Mouse (Mus musculus) forebrain, postnatal 0 days (tissue): Measurements from ENCODE around the gene Msmp. TPM values are rescaled to one million over a fixed set of nuclear protein-coding genes. Genes with fewer than 3 reads are reported as not detected.
"Not testable (repeated sequence)": the region's sequence is repeated elsewhere in the genome, so short reads cannot be mapped to it uniquely, and the experiment has no call there.

Source experiments
- ATAC-seq: fragments of 200-750 bp; cut with Nextera tagmentation; 2 replicates; pipeline ENCODE4 v1.8.0; 2017; ENCODE audit warnings: mild to moderate bottlenecking, moderate library complexity
- DNase-seq: peaks from one replicate; pipeline ENCODE4 v3.0.0-alpha.2; 2015
- H3K27ac ChIP-seq: fragments of 300-500 bp; sonication (generic); 2 replicates; pipeline ENCODE4 v1.5.1; 2014; ENCODE audit warnings: low read depth, mild to moderate bottlenecking, antibody characterized with exemption, low read length, moderate library complexity, mixed read lengths
- H3K27me3 ChIP-seq: fragments of 300-500 bp; sonication (generic); 2 replicates; pipeline ENCODE4 v1.6.1; 2014; ENCODE audit warnings: mild to moderate bottlenecking, low read length, mixed read lengths; ENCODE audit not compliant: insufficient read depth
- H3K36me3 ChIP-seq: fragments of 300-500 bp; sonication (generic); 2 replicates; pipeline ENCODE4 v1.6.1; 2014; ENCODE audit warnings: mild to moderate bottlenecking, moderate library complexity; ENCODE audit not compliant: insufficient read depth
- H3K4me1 ChIP-seq: fragments of 300-500 bp; sonication (generic); 2 replicates; pipeline ENCODE4 v1.6.1; 2014; ENCODE audit warnings: antibody characterized with exemption; ENCODE audit not compliant: insufficient read depth
- H3K4me2 ChIP-seq: fragments of 300-500 bp; sonication (generic); 2 replicates; pipeline ENCODE4 v1.6.1; 2014; ENCODE audit warnings: low read depth, mild to moderate bottlenecking, moderate library complexity
- H3K4me3 ChIP-seq: fragments of 300-500 bp; sonication (generic); 2 replicates; pipeline ENCODE4 v1.5.1; 2014; ENCODE audit warnings: low read depth, low read length, mixed read lengths
- H3K9ac ChIP-seq: fragments of 300-500 bp; sonication (generic); 2 replicates; pipeline ENCODE4 v1.6.1; 2014; ENCODE audit warnings: mild to moderate bottlenecking
- H3K9me3 ChIP-seq: fragments of 300-500 bp; sonication (generic); 2 replicates; pipeline ENCODE4 v1.6.1; 2016; ENCODE audit warnings: low read length
- CTCF ChIP-seq: sonication (generic); IDR thresholded peaks from 2 replicates; pipeline ENCODE4 v1.5.1; 2016; ENCODE audit warnings: antibody characterized with exemption, control low read depth, low read depth
- WGBS: fragments of 180-500 bp; shearing (Covaris S2); extraction: QIAGEN DNeasy Blood & Tissue Kit; methylation state at CpG from one replicate; pipeline ENCODE4 v1.1.7; 2014; 5-methylcytosine and 5-hydroxymethylcytosine counted together
- polyA plus RNA-seq: library from polyadenylated mRNA; unstranded; fragments of >200 nt; fragmentation: Nextera tagmentation; extraction: Ambion mirVana; gene quantifications from 2 replicates; pipeline ENCODE4 v1.2.1, GENCODE M21; 2015
- total RNA-seq: library from RNA; depleted of rRNA; stranded (reverse); fragments of >200 nt; gene quantifications from 2 replicates; pipeline ENCODE4 v1.2.3, GENCODE M21; 2014

Msmp gene
- total and polyA plus RNA-seq, 2 experiments from 2014 or later, result 1.9 TPM; not detected in 1

DNA sequence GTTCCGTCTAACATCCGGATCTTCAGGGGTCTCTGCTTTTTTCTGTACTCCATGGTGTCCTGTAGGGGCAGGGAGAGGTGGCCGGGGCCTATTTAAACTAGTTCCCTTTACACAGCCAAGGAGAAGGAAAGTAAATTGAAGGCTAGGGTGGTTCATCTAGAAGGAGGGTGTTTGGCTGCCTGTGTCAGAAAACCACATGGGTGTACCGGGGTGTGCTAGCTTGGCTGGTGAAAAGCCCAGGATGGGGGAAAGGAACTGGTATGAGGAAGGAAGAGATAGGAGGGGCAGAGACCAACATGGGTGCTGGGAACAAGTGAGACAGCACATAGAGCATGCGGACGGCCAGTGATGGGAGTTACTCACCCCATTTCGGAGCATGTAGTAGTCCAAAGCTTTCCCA is 28.4 kb downstream of the Msmp start:
- Histone ChIP-seq H3K9ac (no peak overlapping the region), H3K4me3 (no peak overlapping the region), H3K36me3 (peaks cover 74% of the 10 kb centered on the region), H3K4me2 (no peak overlapping the region), H3K27me3 (no peaks in the 10 kb centered on the region), H3K9me3 (no peaks in the 10 kb centered on the region), H3K27ac (no peak overlapping the region), H3K4me1 (no peaks in the 10 kb centered on the region)
- 96% methylated on average over 7 of the region's 7 CpGs for WGBS
- TF ChIP-seq CTCF, result no peak
- ATAC-seq (no peak), DNase-seq (no peak)

- Histone ChIP-seq H3K9ac (no peak overlapping the region), H3K27ac (no peak overlapping the region), H3K27me3 (no peaks in the 10 kb centered on the region), H3K4me1 (no peaks in the 10 kb centered on the region), H3K9me3 (no peaks in the 10 kb centered on the region), H3K4me2 (no peak overlapping the region), H3K4me3 (no peak overlapping the region), H3K36me3 (peaks cover 90% of the 10 kb centered on the region)
- DNase-seq, result no peak
- no peak for ATAC-seq
- no peak for TF ChIP-seq CTCF
Observed at GRCm38 (mm10) chr4:43553891-43554290, 30.4 kb downstream of the Msmp start.

DNA sequence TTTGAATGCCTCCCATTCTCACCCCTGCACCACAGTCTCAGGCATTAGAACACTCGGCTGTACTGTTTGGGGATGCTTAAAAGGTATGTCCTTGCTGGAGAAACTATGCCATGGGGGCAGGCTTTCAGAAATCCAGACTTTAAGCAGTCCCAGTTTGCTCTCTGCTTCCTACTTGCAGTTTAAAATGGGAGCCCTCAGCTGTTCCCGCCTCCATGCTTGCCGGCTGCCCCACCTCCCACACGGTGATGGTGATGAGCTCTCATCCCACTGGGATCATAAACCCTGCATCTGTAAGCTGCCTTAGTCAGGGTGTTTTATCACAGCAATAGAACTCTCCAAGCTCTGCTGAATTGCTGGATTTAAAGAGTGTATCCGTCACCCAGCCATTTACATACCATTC is 31.9 kb downstream of the Msmp start:
- 97% methylated on average over 5 of the region's 5 CpGs for WGBS

DNA sequence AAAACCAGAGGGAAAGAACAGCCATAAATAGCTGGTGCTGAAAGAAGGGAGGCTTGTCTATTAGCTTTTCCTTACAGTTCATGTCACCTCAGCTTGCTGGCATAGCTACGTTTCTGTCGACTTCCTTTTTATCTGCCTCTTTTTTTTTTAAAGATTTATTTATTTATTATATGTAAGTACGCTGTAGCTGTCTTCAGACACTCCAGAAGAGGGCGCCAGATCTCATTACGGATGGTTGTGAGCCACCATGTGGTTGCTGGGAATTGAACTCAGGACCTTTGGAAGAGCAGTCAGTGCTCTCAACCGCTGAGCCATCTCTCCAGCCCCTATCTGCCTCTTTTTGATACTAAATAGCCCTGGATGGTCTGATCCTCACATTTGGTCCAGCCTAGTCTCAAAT is 32.4 kb downstream of the Msmp start:
- DNase-seq, H3K4me1 ChIP-seq, H3K4me2 ChIP-seq, H3K4me3 ChIP-seq, ATAC-seq, H3K9me3 ChIP-seq, H3K27me3 ChIP-seq, H3K9ac ChIP-seq, H3K27ac ChIP-seq: not testable (repeated sequence)
- WGBS, result 89% methylated on average over 6 of the region's 6 CpGs
- H3K36me3 ChIP-seq, result peaks cover 96% of the 10 kb centered on the region

More for the DNA sequence above, 31.9 kb downstream of the Msmp start:
- no peak overlapping the region for H3K9ac ChIP-seq
- H3K36me3 ChIP-seq, result peaks cover 92% of the 10 kb centered on the region
- H3K27me3 ChIP-seq, result no peaks in the 10 kb centered on the region
- ATAC-seq, result no peak
- no peak overlapping the region for H3K4me2 ChIP-seq
- H3K4me1 ChIP-seq, result no peaks in the 10 kb centered on the region
- H3K9me3 ChIP-seq, result no peaks in the 10 kb centered on the region
- DNase-seq, result no peak
- H3K4me3 ChIP-seq, result no peak overlapping the region
- H3K27ac ChIP-seq, result no peak overlapping the region
- TF ChIP-seq CTCF, result no peak

DNA sequence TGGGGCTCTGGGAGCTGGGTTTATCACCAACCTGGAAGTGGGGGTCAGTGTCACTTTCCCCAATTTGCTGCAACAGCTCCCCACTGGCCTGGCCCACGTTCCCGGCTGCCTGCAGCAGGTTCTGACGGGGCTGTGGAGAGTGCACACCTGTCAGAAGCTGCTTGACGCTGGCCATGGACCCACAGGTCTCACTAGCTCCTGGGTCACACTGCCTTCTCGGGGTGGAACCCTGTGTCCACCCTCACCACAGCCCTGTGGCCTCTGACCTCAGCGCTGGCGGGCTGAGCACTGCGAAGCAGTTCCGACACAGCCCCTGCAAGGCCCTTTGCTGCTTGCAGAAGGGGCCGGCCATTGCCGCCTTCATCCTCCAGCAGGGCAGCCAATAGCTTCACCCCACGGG is 35.2 kb downstream of the Msmp start:
- Histone ChIP-seq H3K4me3 (no peak overlapping the region), H3K27ac (no peak overlapping the region), H3K9me3 (no peaks in the 10 kb centered on the region), H3K4me2 (no peak overlapping the region), H3K27me3 (no peaks in the 10 kb centered on the region), H3K36me3 (peaks cover 98% of the 10 kb centered on the region), H3K4me1 (no peaks in the 10 kb centered on the region), H3K9ac (no peak overlapping the region)
- no peak for TF ChIP-seq CTCF
- no peak for DNase-seq
- WGBS, result 94% methylated on average over 12 of the region's 12 CpGs
- no peak for ATAC-seq

- TF ChIP-seq CTCF, result no peak
- WGBS, result 96% methylated on average over 8 of the region's 8 CpGs
Observed at GRCm38 (mm10) chr4:43547160-43547559, 37.1 kb downstream of the Msmp start.

DNA sequence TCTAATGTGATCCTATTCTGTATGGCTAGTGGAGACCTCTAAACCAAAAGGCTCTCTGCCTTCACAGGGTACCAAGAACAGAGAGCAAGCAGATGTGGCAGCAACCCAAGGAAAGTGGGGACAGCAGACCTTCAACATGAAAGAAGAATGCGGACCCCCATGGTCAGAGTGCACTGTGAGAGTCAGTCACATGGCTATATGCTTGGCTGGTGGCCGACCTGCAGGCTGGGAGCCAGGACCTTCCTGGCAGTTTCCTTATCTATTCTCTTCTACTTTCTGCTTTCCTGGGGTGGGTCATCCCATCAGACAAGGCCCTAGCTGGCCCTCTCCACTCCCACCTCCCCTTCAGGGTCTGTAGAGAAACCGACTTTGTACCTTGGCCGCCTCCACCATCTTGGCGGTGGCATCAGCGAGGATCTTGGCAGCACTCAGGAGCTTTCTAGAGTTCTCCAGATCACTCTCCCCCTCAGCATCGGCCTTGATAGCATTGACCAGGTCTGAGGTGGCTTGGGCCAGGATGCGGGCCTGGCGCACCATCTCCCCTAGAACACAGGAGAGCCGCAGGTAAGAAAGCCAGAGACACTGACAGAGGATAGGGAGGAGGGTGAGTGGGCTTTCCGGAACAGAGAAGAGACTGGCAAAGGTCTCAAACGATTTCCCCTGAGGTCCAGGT is 37.8 kb downstream of the Msmp start:
- TF ChIP-seq CTCF, result no peak
- DNase-seq, result no peak

More at GRCm38 (mm10) chr4:43547160-43547559, 37.1 kb downstream of the Msmp start:
- no peak overlapping the region for H3K9ac ChIP-seq
- no peak overlapping the region for H3K4me2 ChIP-seq
- H3K4me3 ChIP-seq, result no peak overlapping the region
- H3K27me3 ChIP-seq, result no peaks in the 10 kb centered on the region
- H3K27ac ChIP-seq, result no peak overlapping the region
- peaks cover 98% of the 10 kb centered on the region for H3K36me3 ChIP-seq
- DNase-seq (no peak), ATAC-seq (no peak)
- no peaks in the 10 kb centered on the region for H3K4me1 ChIP-seq
- no peaks in the 10 kb centered on the region for H3K9me3 ChIP-seq

More for the DNA sequence above, 37.8 kb downstream of the Msmp start:
- 90% methylated on average over 12 of the region's 12 CpGs for WGBS
- Histone ChIP-seq H3K36me3 (peaks cover 97% of the 10 kb centered on the region), H3K27me3 (no peaks in the 10 kb centered on the region), H3K9me3 (no peaks in the 10 kb centered on the region), H3K4me3 (no peak overlapping the region), H3K4me2 (no peak overlapping the region), H3K27ac (no peak overlapping the region), H3K9ac (no peak overlapping the region), H3K4me1 (no peaks in the 10 kb centered on the region)
- ATAC-seq, result no peak
